13 mouse cellular contexts compared by ENCODE assay signal in genomic region chr2:157887275-157888025, GRCm38 (mm10). TPM values are rescaled to one million over a fixed set of nuclear protein-coding genes. Genes with fewer than 3 reads are reported as not detected.
DNase-seq lines count a peak whose midpoint lies in the region; ATAC-seq and TF ChIP-seq lines count a peak whose summit lies in the region.
"Had no signal": no experiment of that assay in that cellular context is flagged by ENCODE, and none has a peak within 500 bp of the region (broad histone marks: within the 10 kb centered on the region; RNA-seq: fewer than 3 reads in every experiment).

No protein-coding gene starts in this region.

- TF ChIP-seq CTCF in layer of hippocampus, adult 2 months (conservative IDR thresholded peaks at IDR 0.05) = no peak

- DNase-seq in CD4-positive helper T cell, adult 2 months (ENCODE audit: low read depth, low spot score) = peak; percentile 24
- peak; percentile 59 for DNase-seq in embryo, embryonic 11 days
- no peak for DNase-seq in midbrain, embryonic 10.5 days (ENCODE audit: low spot score)
- no peak for DNase-seq in layer of hippocampus, adult 2 months (ENCODE audit: low spot score in 2 of 2)
- no peak for DNase-seq in heart, adult 8-10 months (ENCODE audit: low spot score)
- DNase-seq in gastrocnemius, postnatal 4 days (ENCODE audit: low spot score in 2 of 2) = no peak
- DNase-seq in adipocyte (ENCODE audit: low spot score) = no peak
- DNase-seq: adrenal gland, adult 2 months; cerebellum, postnatal 36 days; gastrocnemius, postnatal 14 days; liver, embryonic 13.5 days had no signal

- peak overlapping the region; percentile 19 for H3K27ac ChIP-seq in hindbrain, embryonic 16.5 days (ENCODE audit: low read depth, low read length)
- H3K27ac ChIP-seq in midbrain, embryonic 10.5 days (replicated peaks) = peak overlapping the region; percentile 65
- H3K27ac ChIP-seq in layer of hippocampus, adult 2 months = no peak overlapping the region
- H3K27ac ChIP-seq: liver, embryonic 13.5 days had no signal

- H3K4me2 ChIP-seq in hindbrain, embryonic 16.5 days (ENCODE audit: low read length) = no peak overlapping the region
- H3K4me2 ChIP-seq: liver, embryonic 13.5 days had no signal

- ATAC-seq in hindbrain, embryonic 16.5 days = 0 out of 2 replicates have a peak, but pooled peaks have one; percentile 34

- 0 out of 2 replicates have a peak, but pooled peaks cover 3% of the 10 kb centered on the region for H3K36me3 ChIP-seq in hindbrain, embryonic 16.5 days (ENCODE audit: control insufficient read depth, insufficient read depth, low read length)
- peaks cover 45% of the 10 kb centered on the region for H3K36me3 ChIP-seq in midbrain, embryonic 10.5 days

- WGBS in hindbrain, embryonic 16.5 days = 19% methylated on average over 10 of the region's 10 CpGs
- WGBS in midbrain, embryonic 10.5 days = 34% methylated on average over 10 of the region's 10 CpGs

- no peak overlapping the region for H3K4me3 ChIP-seq in hindbrain, embryonic 16.5 days (ENCODE audit: low read length)
- H3K4me3 ChIP-seq in midbrain, embryonic 10.5 days = no peak overlapping the region
- no peak overlapping the region for H3K4me3 ChIP-seq in layer of hippocampus, adult 2 months
- H3K4me3 ChIP-seq: liver, embryonic 13.5 days had no signal

- peaks cover 21% of the 10 kb centered on the region for H3K4me1 ChIP-seq in hindbrain, embryonic 16.5 days (ENCODE audit: control insufficient read depth, insufficient read depth, low read depth, low read length)
- peaks cover 50% of the 10 kb centered on the region for H3K4me1 ChIP-seq in midbrain, embryonic 10.5 days

- no peaks in the 10 kb centered on the region for H3K9me3 ChIP-seq in hindbrain, embryonic 16.5 days (ENCODE audit: control insufficient read depth, low read length)
- H3K9me3 ChIP-seq in midbrain, embryonic 10.5 days (replicated peaks) = no peaks in the 10 kb centered on the region
- H3K9me3 ChIP-seq: liver, embryonic 13.5 days had no signal

- H3K27me3 ChIP-seq in hindbrain, embryonic 16.5 days (replicated peaks; ENCODE audit: control insufficient read depth, insufficient read depth, low read length) = no peaks in the 10 kb centered on the region
- H3K27me3 ChIP-seq in midbrain, embryonic 10.5 days (ENCODE audit: low read depth, poor library complexity, severe bottlenecking) = no peaks in the 10 kb centered on the region
- H3K27me3 ChIP-seq: liver, embryonic 13.5 days had no signal

- no peak overlapping the region for H3K9ac ChIP-seq in hindbrain, embryonic 16.5 days (ENCODE audit: low read depth, low read length)
- H3K9ac ChIP-seq: liver, embryonic 13.5 days had no signal

RNA-seq across cellular contexts. Expression of gene Vstm2l, which starts 27.0 kb away (rescaled TPM):
- polyA plus RNA-seq in hindbrain, embryonic 16.5 days (2015; fragmentation: Nextera tagmentation; extraction: Ambion mirVana) = 9.5 and 20.7 TPM in 2 replicates
- polyA plus RNA-seq in midbrain, embryonic 10.5 days (2016; fragmentation: Nextera tagmentation; extraction: Ambion mirVana) = 0.53 and 1.4 TPM in 2 replicates
- 100 to 1,000 TPM; 110 to 112 TPM for total RNA-seq in layer of hippocampus, adult 2 months (2021)
- total RNA-seq in heart, adult 8-10 months (2022) = under 1 TPM; 0.19 to 0.31 (median 0.22) TPM
- total RNA-seq in gastrocnemius, postnatal 4 days (2021) = under 1 TPM in 1 of 2 experiments, not detected in 1; 0.18 TPM
- total RNA-seq: gastrocnemius, postnatal 14 days; neutrophil, adult 5-6 weeks had no signal
- polyA plus RNA-seq: liver, embryonic 13.5 days had no signal

Comparison
In these comparisons a context has a peak if more than half of its experiments do, and no peak if none do; other contexts are left out.
1. DNase-seq: peak in CD4-positive helper T cell, adult 2 months (single experiment) and embryo, embryonic 11 days (single experiment); none in midbrain, embryonic 10.5 days (single experiment), layer of hippocampus, adult 2 months (0 of 2), heart, adult 8-10 months (single experiment), gastrocnemius, postnatal 4 days (0 of 2) and adipocyte (single experiment).
2. RNA of gene Vstm2l, which starts 27.0 kb away (total RNA-seq): 110 to 112 TPM in layer of hippocampus, adult 2 months; 0.19 to 0.31 TPM in heart, adult 8-10 months and 0.18 TPM in gastrocnemius, postnatal 4 days; every median in the first group is over 10 times any median in the second.